Mouse (Mus musculus) kidney, postnatal 14 days (tissue): ENCODE data around the gene Mpdu1.

ENCODE experiments used
- DNase-seq: peaks from one replicate; pipeline ENCODE4 v3.0.0; 2022; ENCODE audit warnings: mixed read lengths

Mpdu1 gene

DNA sequence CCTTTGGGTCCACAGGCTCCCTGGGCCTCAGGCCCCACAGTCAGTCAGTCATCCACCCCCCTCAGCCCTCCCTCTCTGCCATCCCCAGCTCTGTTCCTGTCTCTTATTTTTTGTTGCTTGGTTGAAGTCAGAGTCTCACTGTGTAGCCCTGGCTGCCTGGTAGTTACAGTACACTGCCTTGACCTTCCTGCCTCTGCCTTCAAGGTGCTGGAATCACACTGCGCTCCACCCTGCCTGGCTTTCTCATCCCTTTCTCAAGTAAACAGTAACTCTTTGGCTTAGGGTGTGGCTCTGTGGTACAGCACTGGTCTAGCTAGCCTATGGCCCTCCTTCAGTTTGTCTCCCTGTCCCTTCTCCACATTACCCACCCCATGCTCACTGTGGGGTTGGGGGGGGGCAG lies 27.4 kb upstream of the Mpdu1 start:
- DNase-seq, result no peak

DNA sequence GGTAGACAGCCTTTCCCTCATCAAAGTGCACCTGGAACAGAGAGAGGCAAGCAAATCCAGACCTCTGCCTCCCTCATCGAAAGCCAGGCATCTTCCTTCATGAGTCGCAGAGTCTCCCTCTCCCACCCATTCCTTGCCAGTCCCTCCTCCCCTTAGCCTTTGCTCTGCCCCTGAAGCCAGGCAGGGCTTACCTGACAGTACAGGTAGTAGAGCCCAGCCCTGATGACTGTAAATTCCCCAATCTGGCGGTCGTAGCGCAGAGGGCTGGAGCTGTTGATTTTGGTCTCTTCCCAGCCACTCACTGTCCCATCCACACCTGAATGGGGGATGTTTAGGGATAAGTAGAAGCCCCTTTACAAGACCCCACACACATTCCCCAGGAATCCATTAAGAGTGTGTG lies 24.6 kb upstream of the Mpdu1 start:
- DNase-seq, result no peak

GRCm38 (mm10) chr11:69686377-69686776 lies 23.9 kb upstream of the Mpdu1 start:
- DNase-seq, result peak; percentile 85

DNA sequence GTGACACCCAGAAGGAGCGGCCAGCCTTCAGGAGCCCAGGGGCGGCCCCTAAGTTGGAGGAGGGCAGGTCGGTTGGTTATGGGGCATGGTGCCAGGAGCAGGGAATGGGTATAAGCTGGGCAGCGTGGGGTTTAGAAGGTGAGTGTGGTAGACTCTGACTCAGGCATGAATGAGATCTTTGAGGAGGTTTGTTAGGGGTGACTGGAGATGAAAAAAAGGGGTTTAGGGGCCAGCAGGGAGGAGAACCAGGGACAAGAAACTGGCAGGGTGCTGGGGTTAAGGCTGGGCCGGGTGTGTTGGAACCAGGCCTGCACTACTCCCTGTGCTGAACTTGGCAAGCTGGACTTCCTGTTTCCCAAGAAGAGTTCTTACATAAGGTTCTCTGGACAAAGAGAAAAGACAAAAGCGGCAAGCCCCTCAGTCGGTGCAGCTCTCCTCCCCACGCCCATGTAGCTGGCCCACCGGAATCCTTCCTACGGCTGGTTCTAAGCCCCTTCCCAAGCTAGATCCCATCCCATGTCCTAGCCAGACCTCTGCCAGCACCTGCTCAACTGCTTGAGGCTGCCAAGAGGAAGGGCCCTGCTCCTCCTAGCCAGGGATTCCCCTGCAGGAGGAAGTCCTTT lies 23.2 kb upstream of the Mpdu1 start, which contains the start of gene Tnfsf13:
Gene Tnfsf13, minus strand, starts transcription at position 259 of the 623 bp plus-strand sequence.
- DNase-seq, result peak; percentile 89

- DNase-seq, result no peak
Observed at GRCm38 (mm10) chr11:69684936-69685335, 22.5 kb upstream of the Mpdu1 start.

DNA sequence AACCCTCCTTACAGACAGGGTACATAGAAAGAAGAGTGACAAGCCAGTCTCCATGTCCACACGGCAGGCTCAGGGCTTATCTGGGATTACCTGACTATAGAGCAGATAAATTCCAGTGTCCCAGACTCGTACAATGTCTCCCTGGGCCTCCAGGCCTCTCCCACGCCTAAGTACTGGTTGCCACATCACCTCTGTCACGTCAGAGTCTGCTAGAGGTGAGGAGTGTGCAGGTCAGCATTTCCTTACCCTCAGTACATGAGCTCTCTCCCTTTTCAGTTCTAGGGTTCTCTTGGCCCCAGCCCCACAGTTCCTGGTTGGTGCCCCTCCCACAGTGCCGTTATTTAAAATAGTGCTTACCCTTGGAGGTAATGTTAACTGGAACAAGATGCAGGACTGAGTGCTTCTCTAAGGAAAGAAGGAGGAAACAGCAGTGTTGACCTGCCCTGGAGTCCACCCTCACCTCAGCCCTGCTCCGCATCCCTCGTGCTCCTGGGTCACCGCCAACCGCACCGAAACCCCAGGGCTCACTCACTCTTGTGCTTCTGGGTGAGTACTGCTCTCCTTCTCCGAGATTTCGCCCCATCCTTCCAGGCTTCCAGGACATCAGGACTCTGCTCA lies 21.8 kb upstream of the Mpdu1 start:
- DNase-seq, result no peak

DNA sequence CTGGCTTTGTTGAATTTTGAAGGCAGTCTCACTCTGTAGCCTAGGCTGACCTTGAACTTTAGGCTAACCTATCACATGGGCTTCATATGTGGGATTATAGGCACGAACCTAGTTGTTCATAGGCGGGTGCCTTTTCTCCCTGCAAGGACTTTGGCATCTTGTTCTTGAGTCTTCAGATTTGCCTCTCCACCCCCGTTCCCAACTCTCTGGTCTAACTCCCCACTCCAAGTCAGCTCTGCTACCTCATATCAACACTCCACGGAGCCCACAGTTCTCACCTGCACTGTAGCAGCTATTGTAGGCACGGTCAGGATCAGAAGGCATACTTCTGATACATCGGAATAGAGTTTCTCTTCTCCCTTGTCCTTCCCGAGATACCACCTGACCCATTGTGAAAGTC lies 21.1 kb upstream of the Mpdu1 start:
- DNase-seq, result no peak

DNA sequence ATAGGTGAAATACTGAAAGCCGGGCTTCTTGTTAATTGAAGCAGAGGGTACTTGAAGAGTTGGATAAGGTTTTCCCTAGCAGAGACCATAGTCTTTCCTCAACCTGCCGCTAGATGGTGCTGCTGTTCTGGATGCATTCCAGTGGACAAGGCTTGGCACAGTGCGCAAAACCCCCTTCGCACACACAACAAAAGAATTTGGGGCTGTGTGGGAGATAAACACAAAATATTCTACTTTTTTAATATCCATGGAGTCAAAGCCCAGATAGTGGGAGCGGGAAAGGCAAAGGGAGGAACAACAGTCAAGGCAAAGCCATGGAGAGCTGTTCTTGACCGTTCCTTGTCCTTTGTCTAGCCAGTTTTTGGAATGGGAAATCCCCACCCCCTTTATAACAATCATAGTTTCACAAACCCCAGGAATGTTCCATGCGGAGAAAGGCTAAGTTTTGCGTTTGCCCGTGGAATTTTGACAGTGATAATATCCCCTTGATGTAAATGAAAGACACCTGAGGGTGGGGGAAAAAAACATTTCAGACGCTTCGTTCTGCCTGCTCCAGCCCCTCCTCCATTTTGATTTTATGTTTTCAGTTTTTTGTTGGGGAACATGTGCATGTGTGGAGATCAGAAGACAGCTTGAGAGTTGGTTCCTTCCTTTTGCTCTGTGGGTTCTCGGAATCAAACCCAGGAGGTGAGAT lies 20.5 kb upstream of the Mpdu1 start:
- DNase-seq, result peak; percentile 93

- no peak for DNase-seq
Observed at GRCm38 (mm10) chr11:69682209-69682839, 19.9 kb upstream of the Mpdu1 start.

- DNase-seq, result peak; percentile 98
Observed at GRCm38 (mm10) chr11:69681314-69682208, 19.1 kb upstream of the Mpdu1 start, which contains the start of gene Senp3. Gene Senp3 (minus strand): TSS chr11:69682084.

- no peak for DNase-seq
Observed at GRCm38 (mm10) chr11:69680136-69680855, 17.9 kb upstream of the Mpdu1 start.

GRCm38 (mm10) chr11:69679144-69679543 lies 16.7 kb upstream of the Mpdu1 start:
- DNase-seq, result no peak

DNA sequence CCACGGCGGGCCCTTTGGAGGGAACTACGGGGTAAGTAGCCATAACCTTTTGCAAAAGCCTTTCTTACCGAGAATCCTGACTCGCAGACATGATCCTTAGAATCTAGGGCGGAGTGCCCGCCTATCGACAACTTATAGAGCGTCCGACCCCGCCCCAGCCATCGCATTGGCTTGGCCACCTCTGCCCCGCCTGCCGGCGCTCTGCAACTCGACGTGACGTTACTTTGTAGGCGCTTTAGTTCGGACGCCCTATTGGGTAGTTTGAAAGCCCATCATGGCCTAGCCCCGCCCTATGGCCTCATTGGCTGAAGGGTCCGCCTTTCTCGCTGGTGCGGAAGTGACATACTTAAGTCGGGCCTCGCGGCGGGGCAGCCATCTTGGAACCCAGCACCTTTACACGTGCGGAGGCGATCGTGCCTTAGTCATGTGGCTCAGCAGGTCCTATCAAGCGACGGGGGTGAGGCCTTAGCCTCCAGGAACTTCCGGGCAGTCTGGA lies 9.8 kb upstream of the Mpdu1 start, which contains the start of gene Eif4a1:
Gene Eif4a1, minus strand, starts transcription at position 213 of the 496 bp plus-strand sequence.
- peak; percentile 100 for DNase-seq

- no peak for DNase-seq
Observed at GRCm38 (mm10) chr11:69671726-69672124, 9.3 kb upstream of the Mpdu1 start.

GRCm38 (mm10) chr11:69670786-69671725 lies 8.6 kb upstream of the Mpdu1 start:
- DNase-seq, result peak; percentile 96

- DNase-seq, result no peak
Observed at GRCm38 (mm10) chr11:69666665-69667005, 4.2 kb upstream of the Mpdu1 start.

DNA sequence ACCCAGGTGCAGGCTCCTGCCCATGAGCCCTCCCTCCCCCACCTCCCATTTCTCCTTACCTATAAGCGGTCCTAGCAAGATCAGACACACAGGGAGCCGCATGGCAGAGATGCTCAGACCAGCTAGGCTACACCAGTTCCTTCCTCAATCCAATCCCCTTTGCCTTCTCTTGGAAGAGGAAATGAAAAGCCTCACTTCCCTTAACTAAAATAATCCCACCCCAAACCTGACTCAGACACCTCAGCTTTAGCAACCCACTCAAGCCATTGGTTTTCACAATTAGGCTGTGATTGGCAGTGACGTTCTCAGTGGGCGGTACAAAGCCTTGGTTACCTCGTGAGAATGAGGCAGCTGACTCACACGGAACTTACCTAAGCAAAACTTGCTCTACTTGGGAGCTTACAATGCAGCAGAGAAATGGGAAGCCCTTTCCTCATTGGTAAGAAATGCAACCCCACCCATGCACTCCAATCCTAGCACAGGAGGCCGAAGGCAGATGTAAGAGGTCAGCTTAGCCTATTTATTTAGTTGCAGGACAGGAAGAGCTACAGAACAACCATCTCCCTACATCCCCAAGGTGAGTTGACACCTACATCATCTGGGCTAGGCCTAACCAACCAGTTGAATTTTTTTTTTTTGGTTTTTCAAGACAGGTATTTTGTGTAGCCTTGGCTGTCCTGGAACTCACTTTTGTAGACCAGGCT lies 3.7 kb upstream of the Mpdu1 start, which contains the start of gene Cd68:
Gene Cd68, minus strand, starts transcription at position 193 of the 704 bp plus-strand sequence.
- no peak for DNase-seq

GRCm38 (mm10) chr11:69665457-69665960 lies 3.1 kb upstream of the Mpdu1 start:
- DNase-seq, result no peak

- no peak for DNase-seq
Observed at GRCm38 (mm10) chr11:69664841-69665240, 2.4 kb upstream of the Mpdu1 start.
